Mouse (Mus musculus) Patski (cell line): Measurements from ENCODE around the gene Il10rb. TPM values are rescaled to one million over a fixed set of nuclear protein-coding genes. Genes with fewer than 3 reads are reported as not detected.

ENCODE experiments used
- ATAC-seq: fragments of 100-300 bp; one replicate; pipeline ENCODE4 v1.8.0; 2021
- CTCF ChIA-PET: fragments of 350-600 bp; sonication (Branson Sonifier 250); formaldehyde crosslinking; loops from one replicate; lab custom pipeline; 2022; ENCODE audit warnings: inconsistent platforms; lab: Charles Lee
- POLR2A ChIA-PET: fragments of 350-600 bp; sonication (Branson Sonifier 250); formaldehyde crosslinking; loops from one replicate; lab custom pipeline; 2022; ENCODE audit warnings: antibody characterized with exemption, inconsistent platforms; lab: Charles Lee
- DNase-seq: peaks from one replicate; pipeline ENCODE4 v3.0.0-alpha.2; 2011; ENCODE audit warnings: low read depth, low spot score
- H3K27me3 ChIP-seq: fragments of 371-371 bp; one replicate; pipeline ENCODE4 v1.5.1; 2021
- CTCF ChIP-seq: fragments of 100-300 bp; IDR thresholded peaks from one replicate; pipeline ENCODE4 v1.5.1; 2021
- in situ Hi-C: fragments of 300-500 bp; cut with MboI; formaldehyde crosslinking; loops from 3 replicates; pipeline ENCODE4 v1.11.1; 2018; ENCODE audit warnings: low pct_unique_long_range_greater_than_20kb, mixed read lengths
- polyA plus RNA-seq: library from polyadenylated mRNA; unstranded; gene quantifications from one replicate; pipeline ENCODE4 v1.2.3, GENCODE M21; 2021

The Il10rb gene
- polyA plus RNA-seq, 1 experiment from 2014 or later = 50.0 TPM

- ChIA-PET POLR2A (no interaction called here), CTCF (interaction anchor here (0.8 kb wide), 1 partner anchor 38 kb away, joined by 3 read pairs; no protein-coding TSS in a partner anchor)
- H3K27me3 ChIP-seq = no peaks in the 10 kb centered on the region
- DNase-seq = no peak
- TF ChIP-seq CTCF = no peak
- ATAC-seq = no peak
- in situ Hi-C loops = no loop called here
Observed at GRCm38 (mm10) chr16:91448088-91448487, 42.1 kb downstream of the Il10rb start.

GRCm38 (mm10) chr16:91448895-91449294, 42.9 kb downstream of the Il10rb start:
- ATAC-seq (no peak), DNase-seq (no peak)
- no peaks in the 10 kb centered on the region for H3K27me3 ChIP-seq
- in situ Hi-C loops = no loop called here
- CTCF ChIA-PET = interaction anchor here (1.6 kb wide), 1 partner anchor 39 kb away, joined by 3 read pairs; no protein-coding TSS in a partner anchor
- POLR2A ChIA-PET = no interaction called here
- TF ChIP-seq CTCF = no peak

DNA sequence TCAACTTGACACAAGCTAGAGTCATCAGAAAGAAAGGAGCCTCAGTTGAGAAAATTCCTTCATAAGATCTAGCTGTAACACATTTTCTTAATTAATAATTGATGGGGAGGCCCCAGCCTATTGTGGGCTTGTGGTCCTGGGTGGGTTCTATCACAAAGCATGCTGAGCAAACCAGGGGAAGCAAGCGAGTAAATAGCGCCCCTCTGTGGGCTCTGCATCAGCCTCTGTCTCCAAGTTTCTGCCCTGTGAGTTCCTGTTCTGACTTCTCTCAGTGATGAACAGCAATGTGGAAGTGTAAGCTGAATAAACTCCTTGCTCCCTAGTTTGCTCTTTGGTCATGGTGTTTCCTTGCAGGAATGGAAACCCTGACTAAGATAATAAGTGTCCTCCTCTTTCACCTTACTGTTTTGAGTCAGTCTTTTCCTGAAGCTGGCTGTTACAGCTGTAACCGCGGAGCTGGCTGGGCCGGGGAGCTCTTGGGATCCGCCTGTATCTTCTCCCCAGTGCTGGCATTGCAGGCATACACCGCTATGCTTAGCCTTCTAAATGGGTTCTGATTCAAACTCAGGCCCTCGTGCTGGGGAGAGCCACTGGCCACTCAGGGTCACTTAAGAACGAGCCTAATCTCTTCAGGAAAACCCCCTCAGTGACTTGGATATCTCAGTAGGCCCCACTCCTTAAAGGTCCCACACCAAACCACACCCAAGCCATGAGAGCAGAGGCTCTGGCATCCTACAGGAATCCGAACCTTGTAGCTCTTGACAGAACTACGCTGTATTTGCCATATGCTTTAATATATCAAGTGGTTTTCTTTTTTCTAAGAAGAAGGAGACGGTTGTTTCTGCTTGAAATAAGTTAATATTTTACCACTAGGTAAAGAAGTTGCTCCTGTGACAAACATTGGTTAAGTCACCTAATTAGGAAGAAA, 44.4 kb downstream of the Il10rb start:
- TF ChIP-seq CTCF = no peak
- DNase-seq (no peak), ATAC-seq (no peak)
- POLR2A ChIA-PET = interaction anchor here (0.6 kb wide), 1 partner anchor 69 kb away, joined by 4 read pairs; no protein-coding TSS in a partner anchor
- CTCF ChIA-PET = interaction anchor here (1.0 to 1.6 kb wide), 3 partner anchors 27 to 87 kb away, joined by 3 to 4 read pairs (median 3); no protein-coding TSS in a partner anchor
- in situ Hi-C loops = loop anchor here (5.0 kb wide), 1 partner anchor 88 kb away; no protein-coding TSS in a partner anchor
- no peaks in the 10 kb centered on the region for H3K27me3 ChIP-seq

GRCm38 (mm10) chr16:91451949-91452348, 46.0 kb downstream of the Il10rb start:
- no peak for ATAC-seq
- in situ Hi-C loops = loop anchor here (5.0 kb wide), 1 partner anchor 90 kb away; no protein-coding TSS in a partner anchor
- no peak for DNase-seq
- ChIA-PET POLR2A (no interaction called here), CTCF (interaction anchor here (0.7 to 1.5 kb wide), 4 partner anchors 18 to 90 kb away, joined by 3 to 4 read pairs (median 3); no protein-coding TSS in a partner anchor)
- no peak for TF ChIP-seq CTCF
- H3K27me3 ChIP-seq = no peaks in the 10 kb centered on the region

- TF ChIP-seq CTCF = peak; percentile 49
- POLR2A ChIA-PET = no interaction called here
Observed at GRCm38 (mm10) chr16:91452363-91452896, 46.5 kb downstream of the Il10rb start.

GRCm38 (mm10) chr16:91455868-91456267, 49.9 kb downstream of the Il10rb start:
- TF ChIP-seq CTCF = no peak
- H3K27me3 ChIP-seq = no peaks in the 10 kb centered on the region
- in situ Hi-C loops = no loop called here
- POLR2A ChIA-PET = no interaction called here
- ATAC-seq (no peak), DNase-seq (no peak)
- CTCF ChIA-PET = interaction anchor here (0.6 kb wide), 2 partner anchors 21 to 49 kb away, joined by 3 read pairs; no protein-coding TSS in a partner anchor

More at GRCm38 (mm10) chr16:91452363-91452896, 46.5 kb downstream of the Il10rb start:
- DNase-seq (peak; percentile 81), ATAC-seq (peak; percentile 91)
- in situ Hi-C loops = loop anchor here (5.0 kb wide), 1 partner anchor 90 kb away; no protein-coding TSS in a partner anchor
- CTCF ChIA-PET = interaction anchor here (0.7 to 1.5 kb wide), 4 partner anchors 18 to 91 kb away, joined by 3 to 4 read pairs (median 3); no protein-coding TSS in a partner anchor
- H3K27me3 ChIP-seq = no peaks in the 10 kb centered on the region

- POLR2A ChIA-PET = no interaction called here
- in situ Hi-C loops = no loop called here
- ATAC-seq (no peak), DNase-seq (no peak)
- H3K27me3 ChIP-seq = no peaks in the 10 kb centered on the region
- TF ChIP-seq CTCF = no peak
- CTCF ChIA-PET = no interaction called here
Observed at GRCm38 (mm10) chr16:91458301-91458746, 52.4 kb downstream of the Il10rb start.

GRCm38 (mm10) chr16:91458976-91459375, 53.0 kb downstream of the Il10rb start:
- no peak for DNase-seq
- TF ChIP-seq CTCF = no peak
- no peaks in the 10 kb centered on the region for H3K27me3 ChIP-seq
- CTCF ChIA-PET = no interaction called here
- in situ Hi-C loops = no loop called here
- POLR2A ChIA-PET = interaction anchor here (1.0 kb wide), 1 partner anchor 96 kb away, joined by 3 read pairs; no protein-coding TSS in a partner anchor
- ATAC-seq = no peak

- in situ Hi-C loops = no loop called here
- DNase-seq = no peak
- no peaks in the 10 kb centered on the region for H3K27me3 ChIP-seq
- ChIA-PET CTCF (no interaction called here), POLR2A (interaction anchor here (1.0 kb wide), 1 partner anchor 96 kb away, joined by 3 read pairs; no protein-coding TSS in a partner anchor)
- ATAC-seq = no peak
- TF ChIP-seq CTCF = no peak
Observed at GRCm38 (mm10) chr16:91459396-91459795, 53.4 kb downstream of the Il10rb start.

GRCm38 (mm10) chr16:91459841-91460370, 53.9 kb downstream of the Il10rb start:
- in situ Hi-C loops = no loop called here
- no peaks in the 10 kb centered on the region for H3K27me3 ChIP-seq
- ChIA-PET CTCF (no interaction called here), POLR2A (interaction anchor here (1.0 kb wide), 1 partner anchor 97 kb away, joined by 3 read pairs; no protein-coding TSS in a partner anchor)
- DNase-seq (no peak), ATAC-seq (no peak)
- peak; percentile 51 for TF ChIP-seq CTCF
